In genomic region chr13:33004414-33005105, GRCm38 (mm10) we compare ENCODE assay signal across 8 mouse cellular contexts. TPM values are rescaled to one million over a fixed set of nuclear protein-coding genes. Genes with fewer than 3 reads are reported as not detected.
DNase-seq lines count a peak whose midpoint lies in the region; ATAC-seq and TF ChIP-seq lines count a peak whose summit lies in the region.

No protein-coding gene starts in this region.

- TF ChIP-seq POLR2A in cortical plate, adult 2 months (IDR thresholded peaks at IDR 0.05; ENCODE audit: extremely low read depth, insufficient read depth, low read length), result no peak

- H3K27ac ChIP-seq in cortical plate, adult 2 months (ENCODE audit: insufficient read depth, low read length), result peak overlapping the region; percentile 82

- peak; percentile 91 for ATAC-seq in megakaryocyte progenitor cell, adult 5-6 weeks (replicated peaks; ENCODE audit: poor library complexity)

- H3K4me1 ChIP-seq in cortical plate, adult 2 months (ENCODE audit: control insufficient read depth, insufficient read depth, low read length), result no peaks in the 10 kb centered on the region; the same call in 1 of the 2 replicates

- TF ChIP-seq CTCF in cortical plate, adult 2 months (IDR thresholded peaks at IDR 0.05; ENCODE audit: extremely low read depth, insufficient read depth, low read length), result peak; percentile 48

- DNase-seq in ZHBTc4 (ENCODE audit: low read depth, low spot score), result peak; percentile 96
- peak; percentile 77 for DNase-seq in gastrocnemius, postnatal 10 days
- peak; percentile 86 for DNase-seq in induced T-regulatory cell, adult 2 months (ENCODE audit: low read depth)
- peak; percentile 51 to 90 for DNase-seq in left cerebral cortex, adult 9 months (ENCODE audit: low spot score in 2 of 2)
- peak; percentile 69 for DNase-seq in right cerebral cortex, postnatal 14 days
- DNase-seq in urinary bladder, postnatal 36 days (ENCODE audit: low spot score in 2 of 2), result peak; percentile 78 to 85

- H3K4me3 ChIP-seq in cortical plate, adult 2 months (ENCODE audit: insufficient read depth, low read length), result peak overlapping the region; percentile 40

RNA-seq across cellular contexts. Expression of gene Serpinb9, which starts 1.5 kb away (rescaled TPM):
- 5.4 and 6.1 TPM in 2 replicates for polyA plus RNA-seq in cortical plate, adult 2 months (2012; rRNA removed)
- total RNA-seq in gastrocnemius, postnatal 10 days (2021), result 1 to 10 TPM; 3.6 to 3.9 TPM
- 3.9 and 4.0 TPM in 2 replicates for total RNA-seq in megakaryocyte progenitor cell, adult 5-6 weeks (2015)
- 2.0 and 3.0 TPM in 2 replicates for total RNA-seq in megakaryocyte progenitor cell, adult 5-6 weeks (2017)

RNA-seq across cellular contexts. Expression of gene Serpinb9b, which starts 22.7 kb away (rescaled TPM):
- 0.04 and 0.06 TPM in 2 replicates for polyA plus RNA-seq in cortical plate, adult 2 months (2012; rRNA removed)
- not detected for total RNA-seq in gastrocnemius, postnatal 10 days (2021)
- not detected in 2 replicates for total RNA-seq in megakaryocyte progenitor cell, adult 5-6 weeks (2015)
- not detected in 2 replicates for total RNA-seq in megakaryocyte progenitor cell, adult 5-6 weeks (2017)

RNA-seq across cellular contexts. Expression of gene Serpinb6b, which starts 39.6 kb away (rescaled TPM):
- 1.9 and 2.1 TPM in 2 replicates for polyA plus RNA-seq in cortical plate, adult 2 months (2012; rRNA removed)
- 1 to 10 TPM; 2.5 to 3.6 TPM for total RNA-seq in gastrocnemius, postnatal 10 days (2021)
- 2.7 and 5.7 TPM in 2 replicates for total RNA-seq in megakaryocyte progenitor cell, adult 5-6 weeks (2015)
- total RNA-seq in megakaryocyte progenitor cell, adult 5-6 weeks (2017), result 2.2 and 8.1 TPM in 2 replicates

Comparison
In these comparisons a context has a peak if more than half of its experiments do, and no peak if none do; other contexts are left out.
1. Peak in every context shown above with its lines: DNase-seq, ATAC-seq, H3K4me3 ChIP-seq and H3K27ac ChIP-seq.